Mouse (Mus musculus) B cell, adult 2 months (primary cell): ENCODE results near the gene Gata5.
A peak's percentile ranks its signal among the peaks of the same experiment; 100 is the strongest.

ENCODE experiments used
- DNase-seq, 2 experiments: peaks; one replicate each; pipeline ENCODE4 v3.0.0; 2022

Gata5 gene

GRCm38 (mm10) chr2:180334551-180334986 is at the start of gene Gata5:
Gata5 (minus strand) TSS chr2:180334699.
- no peak for DNase-seq

- DNase-seq, result no peak
These were observed 42.2 kb upstream of the Gata5 start for GRCm38 (mm10) chr2:180376730-180377129.

GRCm38 (mm10) chr2:180373256-180373655 is 38.8 kb upstream of the Gata5 start:
- DNase-seq, result no peak

DNA sequence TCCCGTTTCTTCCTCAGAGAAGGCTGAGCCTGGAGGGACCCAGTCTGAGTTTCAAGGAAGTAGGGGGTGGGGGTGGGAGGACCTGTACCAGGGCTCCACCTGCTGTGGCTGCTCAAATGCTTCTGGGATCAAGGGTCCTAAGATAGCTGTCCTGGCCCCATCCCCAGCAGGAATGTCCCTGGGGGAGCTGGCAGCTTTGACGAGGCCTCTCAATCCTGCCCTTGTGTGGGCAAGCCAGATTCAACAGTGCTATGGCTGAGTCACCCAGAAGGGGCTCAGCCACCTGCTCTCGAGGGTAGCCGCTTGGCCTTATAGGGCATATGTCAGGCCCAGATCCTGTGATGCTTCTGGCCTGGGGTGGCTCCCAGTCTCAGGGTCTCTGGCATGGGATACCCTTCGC is 33.9 kb upstream of the Gata5 start:
- DNase-seq, result no peak

DNA sequence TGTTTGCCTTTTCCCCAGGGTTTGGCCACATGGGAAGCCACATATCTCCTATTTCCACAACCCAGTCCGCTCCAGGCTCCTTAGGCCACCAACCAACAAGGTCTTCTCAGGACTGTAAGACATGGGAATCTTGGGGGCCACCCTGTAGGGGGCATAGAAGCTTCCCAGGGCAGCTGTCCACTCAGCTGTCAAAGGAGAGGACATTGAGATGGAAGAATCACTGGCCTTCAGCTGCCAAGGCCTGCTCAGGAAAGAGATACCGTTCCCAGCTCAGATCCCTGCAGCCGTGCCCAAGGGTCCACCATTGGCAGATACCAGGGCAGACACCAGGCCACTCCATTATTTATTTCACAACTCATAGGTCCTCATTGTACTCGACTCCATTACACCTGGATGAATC is 32.9 kb upstream of the Gata5 start:
- DNase-seq, result no peak

- no peak for DNase-seq
These were observed 28.9 kb upstream of the Gata5 start for GRCm38 (mm10) chr2:180363434-180363720.

DNA sequence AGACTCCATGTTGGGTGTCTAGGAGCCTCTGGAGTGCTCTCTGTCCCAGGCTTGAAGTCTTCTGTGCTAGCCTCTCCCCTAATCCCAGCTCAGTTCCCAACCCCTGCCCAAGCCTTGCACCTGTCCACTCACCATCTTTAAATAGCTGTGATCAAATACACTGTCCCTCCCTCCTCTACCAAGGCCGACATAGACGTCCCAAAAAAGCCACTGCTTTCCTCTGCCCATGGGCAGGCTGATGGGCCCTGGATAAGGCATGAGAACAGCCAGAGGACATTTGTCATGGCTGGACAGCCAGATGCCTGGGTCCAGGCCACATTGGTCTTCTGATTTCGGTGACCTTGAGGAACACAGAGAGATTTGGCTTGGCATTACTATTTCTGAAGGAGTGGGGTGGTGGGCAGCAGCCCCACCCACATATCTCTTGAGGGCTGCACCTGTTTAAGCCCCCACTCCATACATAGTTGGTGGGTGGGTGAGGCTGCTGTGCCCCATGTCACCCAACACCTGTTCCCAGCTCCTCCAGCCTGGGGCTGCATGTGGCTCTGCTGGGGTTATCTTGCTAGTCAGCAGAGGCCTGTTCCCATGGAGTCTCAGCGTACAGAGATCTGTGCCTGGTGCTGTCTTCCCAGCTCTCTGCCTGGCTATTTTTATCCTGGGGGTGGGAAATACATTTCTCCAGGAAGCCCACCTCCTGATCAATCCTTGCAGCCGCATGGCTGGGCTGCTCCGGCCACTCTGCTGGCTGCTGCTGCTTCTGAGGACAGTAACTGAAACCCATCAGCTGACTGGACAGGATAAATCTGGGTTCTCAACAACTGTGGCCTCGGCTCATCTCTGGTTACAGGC is 28.3 kb upstream of the Gata5 start:
- no peak for DNase-seq

DNA sequence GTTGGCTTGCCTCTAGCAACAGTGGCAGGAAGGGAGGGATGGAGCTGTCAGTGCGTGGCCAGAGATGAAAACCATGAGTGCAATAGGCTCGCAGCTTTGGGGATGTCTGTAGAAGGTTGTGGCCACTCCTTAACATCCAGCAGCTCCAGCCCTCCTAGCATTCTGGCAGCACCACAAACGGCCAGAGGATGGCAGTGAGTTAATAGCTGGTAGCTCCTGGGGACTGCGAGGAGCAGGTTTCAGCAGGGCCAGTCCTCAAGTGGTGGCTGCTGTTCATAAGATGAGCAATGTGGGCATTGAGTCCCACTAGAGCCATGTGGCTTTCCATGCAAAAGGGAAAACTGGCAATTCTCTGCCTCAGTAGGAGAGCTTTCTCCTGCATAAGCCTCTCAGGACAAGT is 24.6 kb upstream of the Gata5 start:
- no peak for DNase-seq

GRCm38 (mm10) chr2:180353338-180353737 is 18.8 kb upstream of the Gata5 start:
- peak; percentile 50 to 59 for DNase-seq

DNA sequence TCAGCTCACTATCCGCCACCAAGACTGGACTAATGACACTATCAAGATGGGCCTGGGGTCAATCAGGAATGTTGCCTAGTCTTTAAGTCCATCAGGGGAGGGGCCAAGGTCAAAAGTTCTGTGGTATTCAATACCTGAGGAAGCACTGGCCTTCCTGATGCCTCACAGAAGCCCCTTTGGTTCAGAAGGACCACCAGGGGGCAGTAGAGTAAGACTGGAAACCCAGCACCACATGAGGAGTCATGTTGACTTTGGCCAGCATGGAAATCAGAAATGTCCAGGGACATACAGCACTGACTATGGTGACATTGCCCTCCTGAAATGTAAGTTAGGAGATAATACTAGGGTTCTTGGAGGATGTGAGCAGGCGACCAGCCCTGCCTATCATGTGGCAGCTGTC is 16.2 kb upstream of the Gata5 start:
- peak; percentile 58 to 62 for DNase-seq

- DNase-seq, result peak; percentile 88 to 89
These were observed 12.5 kb upstream of the Gata5 start for GRCm38 (mm10) chr2:180346820-180347497.

DNA sequence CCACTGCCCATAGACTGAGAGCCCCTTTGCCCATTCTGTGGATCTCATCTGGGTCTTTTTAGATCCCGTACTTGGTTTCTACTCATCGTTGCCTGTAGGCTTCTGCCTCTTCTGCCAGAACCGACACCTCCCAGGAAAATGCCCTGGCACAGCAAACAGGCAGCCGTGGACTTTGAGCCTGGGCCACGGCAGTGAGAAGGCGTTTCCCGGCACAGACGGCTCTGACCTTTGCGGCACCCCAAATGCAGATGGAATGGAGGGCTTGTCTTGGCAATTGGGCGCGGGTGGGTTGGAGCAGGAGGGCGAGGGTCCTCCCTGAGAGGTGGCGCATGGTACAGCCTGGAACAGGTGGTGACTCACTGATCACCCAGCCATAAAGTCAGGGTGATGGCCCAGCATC is 8.6 kb upstream of the Gata5 start:
- no peak for DNase-seq

- DNase-seq, result no peak
These were observed 7.7 kb upstream of the Gata5 start for GRCm38 (mm10) chr2:180342189-180342588.

GRCm38 (mm10) chr2:180341229-180341628 is 6.7 kb upstream of the Gata5 start:
- DNase-seq, result no peak

DNA sequence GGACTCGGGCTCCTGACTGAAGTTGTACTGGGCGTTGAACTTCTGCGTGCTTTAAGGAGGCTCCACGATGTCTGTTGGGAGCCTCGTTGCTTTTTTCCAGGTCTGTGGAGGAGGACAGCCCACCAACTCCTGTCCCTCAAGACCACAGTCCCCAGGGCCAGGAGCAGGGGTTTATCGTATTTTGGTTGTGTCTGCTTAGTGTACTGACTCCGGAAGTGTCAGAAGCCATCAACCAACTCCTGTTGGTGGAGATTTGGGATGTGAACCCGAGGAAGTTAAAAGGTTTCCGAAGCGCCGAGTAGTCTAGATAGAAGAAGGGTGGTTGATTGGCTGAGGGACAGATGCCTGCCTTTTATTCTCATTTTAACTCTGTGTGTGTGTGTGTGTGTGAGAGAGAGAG is 5.4 kb upstream of the Gata5 start:
- no peak for DNase-seq

DNA sequence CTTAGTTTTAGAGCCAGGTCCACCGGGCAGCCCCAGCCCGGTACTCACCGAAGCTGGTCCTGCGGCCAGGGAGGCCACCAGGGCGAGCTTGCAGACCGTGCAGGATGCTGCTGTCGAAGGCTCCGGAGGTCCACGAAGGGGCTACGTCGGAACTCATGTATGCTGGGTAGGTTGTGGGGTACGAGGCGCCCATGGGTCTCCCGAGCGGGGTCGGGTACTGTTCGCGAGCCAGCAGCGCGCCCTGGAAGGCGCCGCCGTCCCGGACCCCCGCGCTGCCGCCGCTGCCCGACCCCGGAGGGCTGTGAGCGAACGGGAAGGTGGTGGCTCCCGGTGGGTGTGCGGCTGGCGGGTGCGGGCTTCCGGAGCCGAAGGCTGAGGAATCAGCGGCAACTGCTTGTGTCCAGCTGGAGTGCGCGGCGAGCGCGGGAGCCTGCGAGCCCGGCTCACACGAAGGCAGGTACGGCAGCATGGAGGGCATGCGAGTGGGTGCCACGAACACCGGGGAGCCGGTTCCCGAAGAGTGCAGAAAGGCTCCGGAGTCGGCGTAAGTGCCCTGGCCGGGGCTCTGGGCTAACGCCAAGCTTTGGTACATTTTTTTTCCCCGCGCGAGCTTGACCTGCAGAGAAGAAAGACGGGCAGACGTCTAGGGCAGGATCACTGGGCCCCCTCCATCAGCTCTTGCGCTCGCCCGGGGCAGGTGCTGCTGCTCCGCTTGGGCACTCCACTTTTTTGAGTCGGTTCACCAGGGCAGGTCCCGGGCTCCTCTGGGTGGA is 535 bp downstream of the Gata5 start:
- DNase-seq, result no peak

DNA sequence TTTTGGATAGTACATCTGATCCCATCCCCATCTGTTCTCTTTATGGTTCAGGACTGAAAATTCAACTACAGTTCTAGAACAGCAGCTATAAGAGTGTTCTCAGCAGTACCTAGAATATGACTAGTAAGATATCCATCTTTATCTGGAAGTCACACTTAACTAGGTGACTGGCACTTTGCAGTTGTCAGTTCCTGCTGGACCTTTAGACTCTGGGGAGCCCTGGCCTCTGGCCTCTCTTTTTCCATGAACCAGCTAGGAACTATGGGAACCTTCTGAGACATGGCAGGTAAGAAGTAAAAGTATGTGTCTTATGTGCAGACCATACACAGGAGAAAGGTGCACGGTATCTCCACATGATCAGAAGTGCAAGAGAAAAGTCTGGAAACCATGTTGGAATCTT is 5.0 kb downstream of the Gata5 start:
- no peak for DNase-seq

- DNase-seq, result no peak
These were observed 11.7 kb downstream of the Gata5 start for GRCm38 (mm10) chr2:180322674-180323355.

DNA sequence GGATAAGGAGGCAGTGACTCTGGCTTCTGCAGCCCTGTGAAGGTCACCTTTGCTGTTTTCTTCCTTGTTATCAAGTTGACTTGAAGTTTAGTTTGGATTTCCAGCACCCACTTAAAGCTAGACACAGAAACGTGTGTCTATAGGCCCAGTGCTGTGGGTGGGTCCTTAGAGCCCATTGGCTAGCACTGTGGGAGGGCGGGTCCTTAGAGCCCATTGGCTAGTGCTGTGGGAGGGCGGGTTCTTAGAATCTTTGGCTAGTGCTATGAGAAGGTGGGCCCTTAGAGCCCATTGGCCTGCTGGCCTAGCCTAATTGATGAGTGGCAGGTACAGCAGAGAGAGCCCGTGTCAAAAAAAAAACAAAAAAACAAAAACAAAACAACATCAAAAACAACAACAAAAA is 14.3 kb downstream of the Gata5 start:
- DNase-seq, result no peak

DNA sequence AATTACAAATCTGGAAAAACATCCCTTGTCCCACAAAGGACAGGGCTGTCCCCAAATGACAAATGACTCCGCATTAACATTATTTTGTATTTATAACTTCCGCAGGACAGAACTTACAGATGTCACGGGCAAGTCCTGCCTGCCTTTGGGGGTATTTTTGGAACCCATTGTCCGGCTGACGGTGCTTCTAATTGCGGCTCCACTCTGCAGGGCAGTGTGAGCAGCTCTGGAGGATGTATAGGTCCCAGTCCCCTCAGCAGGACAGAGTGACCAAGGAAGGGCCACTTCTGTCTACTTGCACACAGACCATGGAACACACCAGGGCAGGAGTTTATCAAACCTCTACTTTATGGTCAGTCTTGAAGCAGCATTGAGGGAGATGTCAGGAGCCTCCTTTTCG is 16.9 kb downstream of the Gata5 start:
- no peak for DNase-seq

DNA sequence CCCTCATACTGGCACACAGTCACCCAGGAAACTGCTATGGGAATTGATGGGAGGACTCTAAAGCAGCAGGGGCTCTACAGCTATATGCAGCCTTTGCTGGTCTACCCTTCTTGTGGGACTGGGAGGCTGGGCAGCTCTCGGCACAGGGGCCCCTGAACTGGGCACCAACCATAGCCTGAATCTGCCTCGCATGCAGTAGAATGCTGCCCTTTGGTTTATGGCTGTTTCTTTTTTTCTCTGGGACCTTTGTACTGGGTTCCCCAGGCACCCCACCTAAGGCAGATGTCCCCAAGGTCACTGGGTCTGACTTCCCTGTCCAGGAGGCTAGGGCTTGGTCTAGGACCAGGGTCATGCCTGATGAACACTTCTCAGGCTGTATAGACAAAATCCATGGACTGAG is 20.2 kb downstream of the Gata5 start:
- DNase-seq, result no peak

DNA sequence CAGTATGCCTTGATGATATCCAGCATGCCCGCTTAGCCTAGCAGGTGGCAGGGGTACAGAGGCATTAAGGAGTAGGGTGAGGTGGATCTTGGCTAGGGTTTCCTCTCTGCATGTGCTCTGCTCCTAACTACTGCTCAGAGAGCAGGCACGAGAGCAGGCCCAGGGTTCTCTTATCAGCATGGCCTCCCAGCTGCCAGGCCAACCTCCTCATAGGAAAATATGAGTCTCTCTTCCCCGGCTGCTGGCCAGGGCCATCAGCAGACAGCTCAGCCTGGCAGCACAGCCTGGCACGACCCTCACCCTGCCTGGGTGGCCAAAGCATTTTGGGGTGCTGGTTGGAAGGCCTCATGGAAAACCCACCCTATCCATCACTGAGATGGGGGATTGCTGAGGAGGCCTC is 23.4 kb downstream of the Gata5 start:
- DNase-seq, result no peak

- no peak for DNase-seq
These were observed 26.8 kb downstream of the Gata5 start for GRCm38 (mm10) chr2:180307680-180308079.
